Mouse (Mus musculus) CH12F3 (cell line): Measurements from ENCODE around the gene Spdl1.

Source experiments
- in situ Hi-C: fragments of 300-500 bp; cut with MboI; formaldehyde crosslinking; loops from 2 replicates; pipeline ENCODE4 v1.14.3; 2020; ENCODE audit warnings: low sequenced_read_pairs

The Spdl1 gene

GRCm38 (mm10) chr11:34833318-34834086, at the start of gene Spdl1:
TSS of gene Spdl1 (minus strand) at chr11:34833641.
- in situ Hi-C loops: no loop called here

- in situ Hi-C loops: no loop called here
These were observed 48.1 kb upstream of the Spdl1 start for GRCm38 (mm10) chr11:34881528-34881927.

DNA sequence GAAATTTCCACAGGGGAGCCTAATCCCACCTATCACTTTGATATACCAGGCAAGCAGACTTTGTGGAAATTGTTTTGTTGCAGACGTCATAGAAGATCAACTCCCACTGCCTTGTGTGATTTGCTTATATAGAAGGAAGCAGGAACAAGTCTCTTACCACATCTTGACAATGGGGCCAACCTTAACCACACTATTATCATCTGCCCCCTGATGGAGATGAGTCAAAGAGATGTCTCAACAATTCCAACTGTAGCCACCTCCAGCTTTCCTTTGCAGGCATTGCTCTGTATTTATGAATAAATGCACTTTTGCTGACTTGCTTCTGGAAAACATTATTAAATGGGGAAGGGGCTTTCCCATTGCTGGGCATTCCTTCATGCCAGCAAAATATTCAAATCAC, 46.2 kb upstream of the Spdl1 start:
- in situ Hi-C loops: no loop called here

DNA sequence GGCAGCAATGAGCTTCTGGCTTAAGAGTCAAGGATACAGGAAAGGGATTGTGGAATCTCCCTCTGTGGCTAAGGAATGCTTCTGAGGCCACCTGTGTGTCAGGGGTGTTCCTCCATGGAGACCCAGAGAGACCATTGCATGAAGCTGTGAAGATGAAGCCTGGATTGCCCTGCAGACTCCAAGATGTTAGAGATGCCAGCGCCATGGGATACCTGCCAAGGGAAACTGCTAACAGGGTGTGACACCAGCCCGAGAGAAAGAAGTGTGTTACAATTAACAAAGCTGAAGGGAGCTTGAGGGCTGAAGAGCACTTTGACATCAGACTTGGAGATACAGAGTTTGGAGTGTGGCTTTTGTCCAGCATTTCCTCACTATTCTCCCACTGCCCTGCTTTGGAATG, 40.4 kb upstream of the Spdl1 start:
- in situ Hi-C loops: no loop called here

- in situ Hi-C loops: no loop called here
These were observed 39.0 kb upstream of the Spdl1 start for GRCm38 (mm10) chr11:34872432-34872831.

- in situ Hi-C loops: no loop called here
These were observed 38.5 kb upstream of the Spdl1 start for GRCm38 (mm10) chr11:34871991-34872390.

DNA sequence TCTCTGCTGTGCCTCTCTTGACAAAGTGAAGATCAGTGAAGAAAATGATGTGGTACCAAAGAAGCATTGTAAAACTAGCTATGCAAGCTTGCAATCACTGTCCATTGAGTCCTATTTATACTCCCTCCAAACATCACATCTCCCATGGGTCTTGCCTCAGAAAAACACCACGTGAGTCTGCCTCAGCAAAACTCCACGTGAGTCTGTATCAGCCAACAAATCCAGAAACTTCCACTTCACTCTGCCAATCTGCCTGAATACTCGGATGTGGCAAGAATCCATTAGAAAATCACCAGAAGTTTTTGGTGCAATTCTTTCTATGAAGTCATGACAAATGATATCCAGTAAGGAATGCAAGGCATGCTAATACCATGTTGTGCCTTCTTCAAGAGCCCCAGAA, 38.0 kb upstream of the Spdl1 start:
- in situ Hi-C loops: no loop called here

- in situ Hi-C loops: no loop called here
These were observed 35.2 kb upstream of the Spdl1 start for GRCm38 (mm10) chr11:34868626-34869025.

DNA sequence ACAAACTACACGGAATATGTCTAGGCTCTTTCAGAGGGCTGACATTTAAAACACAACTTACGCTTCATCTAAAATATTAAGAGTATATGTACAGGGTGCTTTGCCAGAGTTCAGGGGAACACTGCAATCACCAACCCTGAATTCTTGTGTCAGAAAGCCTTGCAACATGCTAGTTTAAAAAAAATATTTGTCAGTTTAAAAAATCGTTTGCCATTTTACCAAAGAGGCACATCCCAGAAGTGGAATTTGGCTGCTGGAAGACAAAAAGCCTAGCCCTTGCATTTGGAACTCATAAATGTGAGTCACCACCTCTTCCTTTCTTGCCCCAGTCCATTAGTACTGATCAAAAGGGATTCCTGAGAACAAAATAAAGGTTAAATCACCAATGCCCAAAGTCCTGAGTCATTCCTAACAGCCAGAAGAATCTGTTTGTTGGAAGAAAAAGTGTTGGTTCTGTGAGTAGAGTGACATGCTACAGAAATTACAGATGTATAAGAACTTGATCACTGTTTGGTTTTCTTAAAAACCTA, 32.4 kb upstream of the Spdl1 start:
- in situ Hi-C loops: no loop called here

- in situ Hi-C loops: no loop called here
These were observed 31.7 kb upstream of the Spdl1 start for GRCm38 (mm10) chr11:34865181-34865580.

- in situ Hi-C loops: no loop called here
These were observed 23.2 kb upstream of the Spdl1 start for GRCm38 (mm10) chr11:34856652-34857051.

GRCm38 (mm10) chr11:34846268-34846652, 12.8 kb upstream of the Spdl1 start:
- in situ Hi-C loops: no loop called here

DNA sequence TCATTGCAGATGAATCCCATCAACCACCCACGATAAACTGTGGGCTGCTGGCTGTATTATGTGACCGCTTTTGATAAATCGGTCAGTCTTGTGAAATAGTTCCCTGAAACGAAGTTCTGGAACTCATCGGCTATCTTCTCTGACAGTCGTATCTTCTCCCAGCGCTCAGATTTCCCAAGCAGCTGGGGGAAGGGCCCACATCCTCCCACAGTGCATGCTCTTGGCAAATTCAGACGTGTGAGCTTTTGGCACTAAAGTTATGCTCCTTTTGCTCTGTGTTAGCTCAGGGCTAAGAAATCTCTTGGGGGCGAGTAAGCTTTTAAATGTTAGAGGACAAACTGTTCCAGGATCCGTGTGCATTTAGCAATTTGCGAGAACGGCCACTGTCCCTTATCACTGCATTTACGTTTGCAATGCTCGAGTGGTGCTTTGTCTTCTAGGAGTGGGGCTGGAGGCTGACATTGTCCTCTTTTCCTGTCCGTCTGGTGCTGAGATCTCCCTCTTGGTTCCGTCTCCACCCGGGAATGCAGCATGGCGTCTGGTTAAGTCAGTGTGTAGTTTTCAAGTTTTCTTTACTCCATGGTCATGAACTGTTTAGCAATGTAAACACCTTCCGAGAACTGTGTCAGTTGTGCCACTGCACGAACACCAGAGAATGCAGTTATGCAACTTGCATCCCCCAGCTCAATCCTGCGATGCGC, 12.3 kb upstream of the Spdl1 start:
- in situ Hi-C loops: no loop called here

- in situ Hi-C loops: no loop called here
These were observed 10.1 kb upstream of the Spdl1 start for GRCm38 (mm10) chr11:34843517-34843916.

DNA sequence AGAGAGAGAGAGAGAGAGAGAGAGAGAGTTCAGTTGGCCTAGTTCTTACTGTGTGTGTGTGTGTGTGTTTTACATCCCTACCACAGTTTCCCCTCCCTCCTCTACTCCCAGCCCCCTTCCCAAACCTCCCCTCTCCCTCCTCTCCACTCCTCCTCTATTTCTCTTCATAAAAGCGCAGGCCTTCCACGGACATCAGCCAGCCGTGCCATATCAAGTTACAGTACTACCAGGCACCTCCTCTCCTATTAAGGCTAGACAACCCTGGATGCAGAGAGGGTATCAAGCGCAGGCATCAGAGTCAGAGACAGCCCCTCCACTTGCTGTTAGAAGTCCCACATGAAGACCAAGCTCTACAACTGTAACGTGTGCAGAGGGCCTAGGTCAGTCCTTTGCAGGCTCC, 6.8 kb upstream of the Spdl1 start:
- in situ Hi-C loops: no loop called here

DNA sequence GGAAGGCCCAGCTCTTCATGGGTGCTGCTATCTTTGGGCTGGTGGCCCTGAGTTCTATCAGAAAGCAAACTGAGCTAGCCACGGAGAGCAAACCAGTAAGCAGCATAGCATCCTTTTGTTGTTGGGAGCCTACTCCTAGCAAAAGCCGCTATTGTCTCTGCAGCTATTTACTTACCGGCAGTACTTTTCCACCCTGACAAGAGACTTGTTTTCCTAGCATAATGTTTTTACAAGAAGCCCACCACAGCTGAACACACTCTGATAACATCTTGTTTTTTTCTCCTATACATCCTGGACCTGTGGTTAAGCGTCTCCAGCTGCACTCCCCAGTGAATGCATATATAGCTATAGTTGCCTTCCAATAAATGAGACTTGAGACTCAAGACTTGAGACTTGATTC, 5.6 kb upstream of the Spdl1 start:
- in situ Hi-C loops: no loop called here

- in situ Hi-C loops: no loop called here
These were observed 2.8 kb upstream of the Spdl1 start for GRCm38 (mm10) chr11:34836272-34836671.

DNA sequence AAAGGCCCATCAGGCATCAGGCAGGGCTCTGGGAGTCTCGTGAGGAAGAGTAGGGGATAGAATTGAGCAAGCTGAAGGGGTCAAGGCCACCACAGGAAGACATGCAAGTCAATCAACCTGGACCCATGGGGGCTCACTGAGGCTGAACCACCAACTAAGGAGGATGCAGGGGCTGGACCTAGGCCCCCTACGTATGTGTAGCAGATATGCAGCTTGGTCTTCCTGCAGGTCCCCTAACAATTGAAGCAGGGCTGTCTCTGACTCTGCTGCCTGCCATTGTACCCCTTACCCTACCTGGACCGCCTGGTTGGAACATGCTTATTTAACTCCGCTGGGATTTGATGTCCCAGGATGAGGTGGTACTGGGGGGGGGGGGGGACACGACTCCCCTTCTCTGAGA, 763 bp downstream of the Spdl1 start:
- in situ Hi-C loops: no loop called here

DNA sequence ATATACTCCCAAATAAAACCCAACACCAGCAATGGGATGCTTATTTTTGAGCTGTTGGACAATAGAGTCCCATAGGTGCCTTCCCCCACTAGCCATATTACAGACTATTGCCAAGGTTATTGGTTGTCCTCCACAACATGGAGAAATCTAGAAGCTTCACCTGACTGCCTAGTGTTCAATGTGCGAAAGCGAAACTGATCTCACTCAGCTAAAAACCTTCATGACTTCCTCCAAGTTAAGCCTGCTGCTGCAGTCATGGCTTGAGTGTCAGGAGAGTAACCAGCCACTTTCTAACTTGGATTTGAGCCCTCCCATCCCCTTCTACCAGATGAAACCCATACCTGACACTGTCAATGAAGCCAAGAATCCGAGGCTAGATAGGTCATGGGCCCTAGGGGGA, 5.6 kb downstream of the Spdl1 start:
- in situ Hi-C loops: no loop called here

- in situ Hi-C loops: no loop called here
These were observed 6.5 kb downstream of the Spdl1 start for GRCm38 (mm10) chr11:34826940-34827339.

- in situ Hi-C loops: loop anchor here (25.0 kb wide), 1 partner anchor 587 kb away; no protein-coding TSS in a partner anchor
These were observed 8.7 kb downstream of the Spdl1 start for GRCm38 (mm10) chr11:34824791-34825190.

- in situ Hi-C loops: loop anchor here (25.0 kb wide), 1 partner anchor 577 kb away; no protein-coding TSS in a partner anchor
These were observed 18.7 kb downstream of the Spdl1 start for GRCm38 (mm10) chr11:34814767-34815166.
